Mouse (Mus musculus): Measurements from ENCODE around the gene Asic1. TPM values are rescaled to one million over a fixed set of nuclear protein-coding genes. Genes with fewer than 3 reads are reported as not detected.
"Not testable (repeated sequence)": the region's sequence is repeated elsewhere in the genome, so short reads cannot be mapped to it uniquely, and the experiment has no call there.

Gene Asic1
- polyA plus RNA-seq, 1 experiment from 2014 or later: 0.30 TPM

DNA sequence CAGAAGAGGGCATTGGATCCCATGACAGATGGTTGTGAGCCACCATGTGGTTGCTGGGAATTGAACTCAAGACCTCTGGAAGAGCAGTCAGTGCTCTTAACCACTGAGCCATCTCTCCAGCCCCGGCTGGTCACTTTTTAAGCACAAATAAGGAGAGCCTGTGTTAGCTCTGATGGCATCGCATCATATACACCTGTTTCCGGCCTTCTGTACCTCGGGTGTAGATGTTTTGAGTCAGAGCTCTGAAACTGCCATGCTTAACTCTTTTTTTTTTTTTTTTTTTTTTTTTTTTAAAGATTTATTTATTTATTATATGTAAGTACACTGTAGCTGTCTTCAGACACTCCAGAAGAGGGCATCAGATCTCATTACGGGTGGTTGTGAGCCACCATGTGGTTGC is 56.9 kb downstream of the Asic1 start:
- H3K4me3 ChIP-seq (ENCODE audit: low read depth, low read length); H3K27me3 ChIP-seq (ENCODE audit: control insufficient read depth, insufficient read depth, low read depth, low read length); H3K4me2 ChIP-seq (ENCODE audit: low read depth, low read length); H3K27ac ChIP-seq (ENCODE audit: low read length); H3K9me3 ChIP-seq (replicated peaks; ENCODE audit: control insufficient read depth, low read length); ATAC-seq (ENCODE audit: low read depth); H3K9ac ChIP-seq (ENCODE audit: low read depth, low read length): not testable (repeated sequence)
- peaks cover 30% of the 10 kb centered on the region for H3K4me1 ChIP-seq (ENCODE audit: control insufficient read depth, low read depth, low read length)
- WGBS (ENCODE audit: insufficient replicate concordance): 72% methylated on average over 4 of the region's 5 CpGs
- H3K36me3 ChIP-seq (ENCODE audit: control insufficient read depth, insufficient read depth): peaks cover 12% of the 10 kb centered on the region

- ATAC-seq (ENCODE audit: low read depth): no peak
- H3K4me2 ChIP-seq (ENCODE audit: low read depth, low read length): no peak overlapping the region
- no peaks in the 10 kb centered on the region for H3K27me3 ChIP-seq (ENCODE audit: control insufficient read depth, insufficient read depth, low read depth, low read length)
- H3K9ac ChIP-seq (ENCODE audit: low read depth, low read length): no peak overlapping the region
- no peaks in the 10 kb centered on the region for H3K9me3 ChIP-seq (replicated peaks; ENCODE audit: control insufficient read depth, low read length)
- peaks cover 12% of the 10 kb centered on the region for H3K36me3 ChIP-seq (ENCODE audit: control insufficient read depth, insufficient read depth)
- no peak overlapping the region for H3K4me3 ChIP-seq (ENCODE audit: low read depth, low read length)
- WGBS (ENCODE audit: insufficient replicate concordance): 88% methylated on average over 12 of the region's 12 CpGs
- peaks cover 30% of the 10 kb centered on the region for H3K4me1 ChIP-seq (ENCODE audit: control insufficient read depth, low read depth, low read length)
- no peak overlapping the region for H3K27ac ChIP-seq (ENCODE audit: low read length)
Measured at GRCm38 (mm10) chr15:99727525-99727924, 57.4 kb downstream of the Asic1 start.

DNA sequence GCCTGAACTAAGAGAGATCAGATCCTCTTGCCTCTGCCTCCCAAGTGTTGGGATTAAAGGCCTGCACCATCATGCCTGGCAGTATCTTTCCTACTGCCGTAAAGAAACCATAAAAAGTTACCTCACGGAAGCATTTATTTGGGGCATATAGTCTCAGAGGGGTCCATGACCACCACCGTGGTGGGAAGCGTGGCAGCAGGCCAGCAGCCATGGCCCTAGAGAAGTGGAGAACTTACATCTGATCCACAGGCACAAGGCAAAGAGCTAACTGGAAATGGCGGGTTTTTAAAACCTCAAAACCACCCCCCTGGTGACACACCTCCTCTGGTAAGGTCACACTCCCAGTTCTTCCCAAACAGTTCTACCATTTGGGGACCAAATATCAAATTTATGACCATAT is 58.0 kb downstream of the Asic1 start:
- H3K9ac ChIP-seq (ENCODE audit: low read depth, low read length): no peak overlapping the region
- H3K36me3 ChIP-seq (ENCODE audit: control insufficient read depth, insufficient read depth): peaks cover 12% of the 10 kb centered on the region
- 88% methylated on average over 5 of the region's 5 CpGs for WGBS (ENCODE audit: insufficient replicate concordance)
- no peak overlapping the region for H3K4me2 ChIP-seq (ENCODE audit: low read depth, low read length)
- H3K27ac ChIP-seq (ENCODE audit: low read length): no peak overlapping the region
- ATAC-seq (ENCODE audit: low read depth): no peak
- no peak overlapping the region for H3K4me3 ChIP-seq (ENCODE audit: low read depth, low read length)
- no peaks in the 10 kb centered on the region for H3K9me3 ChIP-seq (replicated peaks; ENCODE audit: control insufficient read depth, low read length)
- H3K4me1 ChIP-seq (ENCODE audit: control insufficient read depth, low read depth, low read length): peaks cover 26% of the 10 kb centered on the region
- no peaks in the 10 kb centered on the region for H3K27me3 ChIP-seq (ENCODE audit: control insufficient read depth, insufficient read depth, low read depth, low read length)

DNA sequence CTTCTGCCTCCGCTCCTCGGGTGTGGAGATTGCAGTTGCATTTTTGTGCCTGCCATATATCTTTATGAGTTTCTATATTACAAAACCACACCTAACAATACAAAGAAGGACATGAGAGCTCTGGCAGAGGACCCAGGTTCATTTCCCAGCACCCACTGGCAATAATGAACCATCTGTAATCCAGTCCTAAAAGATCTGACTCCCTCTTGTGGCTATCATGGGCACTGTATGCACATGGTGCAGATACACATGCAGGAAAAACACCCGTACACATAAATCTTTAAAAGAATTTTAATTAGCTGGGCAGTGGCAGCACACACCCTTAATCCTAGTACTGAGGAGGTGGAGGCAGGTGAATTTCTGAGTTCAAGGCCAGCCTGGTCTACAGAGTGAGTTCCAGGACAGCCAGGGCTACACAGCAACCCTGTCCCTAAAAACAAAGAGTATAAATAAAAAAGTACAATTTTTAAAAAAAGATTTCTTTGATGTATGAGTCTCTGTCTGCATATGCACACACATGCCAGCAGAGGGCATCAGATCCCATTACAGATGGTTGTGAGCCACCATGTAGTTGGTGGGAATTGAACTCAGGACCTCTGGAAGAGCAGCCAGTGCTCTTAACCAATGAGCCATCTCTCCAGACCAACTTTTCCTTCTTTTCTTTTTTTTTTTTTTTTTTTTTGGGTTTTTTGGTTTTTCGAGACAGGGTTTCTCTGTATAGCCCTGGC is 59.1 kb downstream of the Asic1 start:
- ATAC-seq (ENCODE audit: low read depth): no peak

DNA sequence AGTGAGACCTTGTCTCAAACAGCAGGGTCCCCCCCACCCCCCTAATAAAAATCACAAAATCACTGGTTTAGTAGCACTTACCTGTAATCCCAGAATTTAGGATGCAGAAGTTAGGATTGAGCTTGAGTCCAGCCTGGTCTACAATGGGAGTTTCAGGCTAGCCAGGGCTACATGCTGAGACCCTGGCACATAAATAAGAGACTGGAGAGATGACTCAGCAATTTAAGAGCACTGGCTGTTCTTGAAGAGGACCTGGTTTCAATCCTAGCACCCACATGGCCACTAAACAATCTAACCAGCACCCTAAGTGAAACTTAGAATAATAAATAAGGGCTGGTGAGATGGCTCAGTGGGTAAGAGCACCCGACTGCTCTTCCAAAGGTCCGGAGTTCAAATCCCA is 61.0 kb downstream of the Asic1 start:
- no peak overlapping the region for H3K4me3 ChIP-seq (ENCODE audit: low read depth, low read length)
- no peak overlapping the region for H3K27ac ChIP-seq (ENCODE audit: low read length)
- no peaks in the 10 kb centered on the region for H3K27me3 ChIP-seq (ENCODE audit: control insufficient read depth, insufficient read depth, low read depth, low read length)
- H3K36me3 ChIP-seq (ENCODE audit: control insufficient read depth, insufficient read depth): peaks cover 12% of the 10 kb centered on the region
- WGBS (ENCODE audit: insufficient replicate concordance): 81% methylated on average over 2 of the region's 2 CpGs
- H3K9me3 ChIP-seq (replicated peaks; ENCODE audit: control insufficient read depth, low read length): no peaks in the 10 kb centered on the region
- H3K9ac ChIP-seq (ENCODE audit: low read depth, low read length): no peak overlapping the region
- peaks cover 6% of the 10 kb centered on the region for H3K4me1 ChIP-seq (ENCODE audit: control insufficient read depth, low read depth, low read length)
- ATAC-seq (ENCODE audit: low read depth): no peak
- H3K4me2 ChIP-seq (ENCODE audit: low read depth, low read length): no peak overlapping the region

More for the DNA sequence above, 59.1 kb downstream of the Asic1 start:
- Histone ChIP-seq H3K27me3 (ENCODE audit: control insufficient read depth, insufficient read depth, low read depth, low read length) (no peaks in the 10 kb centered on the region), H3K4me2 (ENCODE audit: low read depth, low read length) (no peak overlapping the region), H3K4me1 (ENCODE audit: control insufficient read depth, low read depth, low read length) (peaks cover 16% of the 10 kb centered on the region), H3K27ac (ENCODE audit: low read length) (no peak overlapping the region), H3K36me3 (ENCODE audit: control insufficient read depth, insufficient read depth) (peaks cover 12% of the 10 kb centered on the region), H3K9me3 (replicated peaks; ENCODE audit: control insufficient read depth, low read length) (no peaks in the 10 kb centered on the region), H3K9ac (ENCODE audit: low read depth, low read length) (no peak overlapping the region), H3K4me3 (ENCODE audit: low read depth, low read length) (no peak overlapping the region)
- 84% methylated on average over 3 of the region's 4 CpGs for WGBS (ENCODE audit: insufficient replicate concordance)

GRCm38 (mm10) chr15:99731678-99732077 is 61.5 kb downstream of the Asic1 start:
- Histone ChIP-seq H3K4me1 (ENCODE audit: control insufficient read depth, low read depth, low read length) (peaks cover 1% of the 10 kb centered on the region), H3K36me3 (ENCODE audit: control insufficient read depth, insufficient read depth) (peaks cover 12% of the 10 kb centered on the region)

DNA sequence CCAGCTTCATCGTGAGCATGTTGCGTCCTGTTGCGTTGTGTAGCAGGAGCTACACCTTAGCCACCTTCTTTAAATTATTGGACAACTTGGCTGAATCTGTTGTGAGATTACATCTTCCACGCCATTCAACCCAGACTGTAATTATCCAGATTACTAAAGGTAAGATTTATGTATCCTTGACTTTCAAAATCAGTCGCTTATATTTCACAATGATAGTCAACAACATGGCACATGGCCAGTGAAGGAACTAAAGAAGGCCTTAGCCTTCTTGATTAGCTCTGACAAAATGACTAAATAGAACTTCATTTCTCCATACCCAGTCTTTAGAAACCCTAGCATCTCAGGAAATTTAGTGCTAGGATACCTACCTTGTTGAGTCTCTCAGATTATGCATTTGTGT is 63.0 kb downstream of the Asic1 start:
- H3K4me1 ChIP-seq (ENCODE audit: control insufficient read depth, low read depth, low read length): no peaks in the 10 kb centered on the region
- no peak for ATAC-seq (ENCODE audit: low read depth)
- no peaks in the 10 kb centered on the region for H3K27me3 ChIP-seq (ENCODE audit: control insufficient read depth, insufficient read depth, low read depth, low read length)
- no peak overlapping the region for H3K4me2 ChIP-seq (ENCODE audit: low read depth, low read length)
- no peaks in the 10 kb centered on the region for H3K9me3 ChIP-seq (replicated peaks; ENCODE audit: control insufficient read depth, low read length)
- peaks cover 10% of the 10 kb centered on the region for H3K36me3 ChIP-seq (ENCODE audit: control insufficient read depth, insufficient read depth)
- H3K27ac ChIP-seq (ENCODE audit: low read length): no peak overlapping the region
- no peak overlapping the region for H3K4me3 ChIP-seq (ENCODE audit: low read depth, low read length)
- no peak overlapping the region for H3K9ac ChIP-seq (ENCODE audit: low read depth, low read length)
- WGBS (ENCODE audit: insufficient replicate concordance): 75% methylated on average over 5 of the region's 5 CpGs

More at GRCm38 (mm10) chr15:99731678-99732077, 61.5 kb downstream of the Asic1 start:
- H3K4me2 ChIP-seq (ENCODE audit: low read depth, low read length): no peak overlapping the region
- no peaks in the 10 kb centered on the region for H3K27me3 ChIP-seq (ENCODE audit: control insufficient read depth, insufficient read depth, low read depth, low read length)
- no peak overlapping the region for H3K9ac ChIP-seq (ENCODE audit: low read depth, low read length)
- no peak overlapping the region for H3K4me3 ChIP-seq (ENCODE audit: low read depth, low read length)
- no peaks in the 10 kb centered on the region for H3K9me3 ChIP-seq (replicated peaks; ENCODE audit: control insufficient read depth, low read length)
- WGBS (ENCODE audit: insufficient replicate concordance): 74% methylated on average over 3 of the region's 3 CpGs
- ATAC-seq (ENCODE audit: low read depth): no peak
- no peak overlapping the region for H3K27ac ChIP-seq (ENCODE audit: low read length)

DNA sequence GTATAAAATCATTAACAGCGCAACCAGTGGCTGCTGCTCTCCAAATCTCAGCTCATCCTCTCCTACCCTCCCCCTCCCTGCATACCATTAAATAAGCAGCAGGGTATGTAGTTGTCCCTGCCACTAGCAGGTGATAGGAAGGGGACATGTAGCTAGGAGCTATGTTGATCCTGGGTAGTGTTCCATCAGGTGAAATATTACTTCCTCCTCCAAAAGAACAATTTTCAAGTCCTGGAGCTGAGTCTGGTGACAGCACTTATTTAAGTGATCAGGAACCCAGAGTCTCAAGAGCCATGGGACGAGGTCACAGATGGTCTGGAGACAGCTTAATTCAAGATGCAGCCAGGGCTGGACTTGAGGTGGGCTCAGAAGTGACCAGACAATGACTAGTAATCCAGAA is 65.5 kb downstream of the Asic1 start:
- Histone ChIP-seq H3K27me3 (ENCODE audit: control insufficient read depth, insufficient read depth, low read depth, low read length) (no peaks in the 10 kb centered on the region), H3K4me3 (ENCODE audit: low read depth, low read length) (no peak overlapping the region), H3K36me3 (ENCODE audit: control insufficient read depth, insufficient read depth) (no peaks in the 10 kb centered on the region), H3K9me3 (replicated peaks; ENCODE audit: control insufficient read depth, low read length) (no peaks in the 10 kb centered on the region), H3K4me1 (ENCODE audit: control insufficient read depth, low read depth, low read length) (no peaks in the 10 kb centered on the region), H3K4me2 (ENCODE audit: low read depth, low read length) (no peak overlapping the region), H3K27ac (ENCODE audit: low read length) (no peak overlapping the region), H3K9ac (ENCODE audit: low read depth, low read length) (no peak overlapping the region)
- WGBS (ENCODE audit: insufficient replicate concordance): 69% methylated on average over 2 of the region's 2 CpGs
- no peak for ATAC-seq (ENCODE audit: low read depth)

DNA sequence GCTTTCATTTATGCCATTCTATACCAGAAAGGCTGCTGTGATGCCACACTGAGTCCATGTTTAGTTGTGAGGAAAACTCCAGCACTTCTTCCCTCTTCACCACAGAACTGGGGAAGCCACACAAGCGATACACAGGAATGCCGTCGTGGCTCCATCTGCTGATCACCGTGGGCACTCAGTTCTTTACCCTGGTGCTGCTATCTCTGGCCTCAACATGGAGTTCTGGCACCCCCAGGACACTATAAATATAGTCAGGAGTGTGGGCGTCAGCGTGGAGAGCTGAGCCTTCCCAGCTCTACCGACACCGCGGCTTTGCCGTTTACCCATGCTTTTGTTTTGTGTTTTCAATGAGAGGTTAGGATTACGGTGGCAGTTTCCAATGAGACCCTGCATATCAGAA is 66.5 kb downstream of the Asic1 start:
- no peaks in the 10 kb centered on the region for H3K9me3 ChIP-seq (replicated peaks; ENCODE audit: control insufficient read depth, low read length)
- H3K9ac ChIP-seq (ENCODE audit: low read depth, low read length): no peak overlapping the region
- H3K4me2 ChIP-seq (ENCODE audit: low read depth, low read length): no peak overlapping the region
- H3K36me3 ChIP-seq (ENCODE audit: control insufficient read depth, insufficient read depth): no peaks in the 10 kb centered on the region
- no peak for ATAC-seq (ENCODE audit: low read depth)
- 76% methylated on average over 11 of the region's 11 CpGs for WGBS (ENCODE audit: insufficient replicate concordance)
- no peaks in the 10 kb centered on the region for H3K4me1 ChIP-seq (ENCODE audit: control insufficient read depth, low read depth, low read length)
- H3K27me3 ChIP-seq (ENCODE audit: control insufficient read depth, insufficient read depth, low read depth, low read length): no peaks in the 10 kb centered on the region
- H3K27ac ChIP-seq (ENCODE audit: low read length): no peak overlapping the region
- H3K4me3 ChIP-seq (ENCODE audit: low read depth, low read length): no peak overlapping the region

Data from liver, embryonic 16.5 days (tissue).